Mouse (Mus musculus) embryonic facial prominence, embryonic 11.5 days (tissue): ENCODE measurements at regions not wholly inside any gene's neighbourhood (a gene's known extent, or its start where the extent isn't known, plus 50 kb on each side); places are given as distances from the start of the nearest gene placed in this dataset.

Experiments
- ATAC-seq: fragments of 200-750 bp; cut with Nextera tagmentation; replicated peaks from 2 replicates; pipeline ENCODE4 v1.8.0; 2017; ENCODE audit warnings: low read depth; ENCODE audit not compliant: insufficient number of reproducible peaks, low FRiP score, low TSS enrichment
- DNase-seq: peaks from one replicate; pipeline ENCODE4 v3.0.0-alpha.2; 2015; ENCODE audit warnings: low spot score
- H3K27ac ChIP-seq: fragments of 300-500 bp; sonication (generic); replicated peaks from 2 replicates; pipeline ENCODE4 v1.5.1; 2014; ENCODE audit warnings: mild to moderate bottlenecking, low read depth, low read length, control low read depth
- H3K27me3 ChIP-seq: fragments of 300-500 bp; sonication (generic); 2 replicates; pipeline ENCODE4 v1.6.1; 2014; ENCODE audit warnings: mild to moderate bottlenecking, low read length, moderate library complexity, mixed read lengths; ENCODE audit not compliant: control insufficient read depth, insufficient read depth
- H3K36me3 ChIP-seq: fragments of 300-500 bp; sonication (generic); replicated peaks from 2 replicates; pipeline ENCODE4 v1.6.1; 2014; ENCODE audit warnings: low read depth, mild to moderate bottlenecking, low read length, moderate library complexity, mixed read lengths; ENCODE audit not compliant: control insufficient read depth, insufficient read depth
- H3K4me1 ChIP-seq: fragments of 300-500 bp; sonication (generic); 2 replicates; pipeline ENCODE4 v1.6.1; 2014; ENCODE audit warnings: low read length, mixed read lengths; ENCODE audit not compliant: control insufficient read depth, insufficient read depth
- H3K4me2 ChIP-seq: fragments of 300-500 bp; sonication (generic); 2 replicates; pipeline ENCODE4 v1.6.1; 2014; ENCODE audit warnings: low read depth, mild to moderate bottlenecking, control low read depth, low read length, moderate library complexity
- H3K4me3 ChIP-seq: fragments of 300-500 bp; sonication (generic); 2 replicates; pipeline ENCODE4 v1.5.1; 2014; ENCODE audit warnings: low read depth, low read length, control low read depth
- H3K9ac ChIP-seq: fragments of 300-500 bp; sonication (generic); replicated peaks from 2 replicates; pipeline ENCODE4 v1.6.1; 2014; ENCODE audit warnings: mild to moderate bottlenecking, control low read depth, low read length
- H3K9me3 ChIP-seq: fragments of 300-500 bp; sonication (generic); replicated peaks from 2 replicates; pipeline ENCODE4 v1.6.1; 2016; ENCODE audit warnings: mild to moderate bottlenecking, low read length, inconsistent platforms, mixed read lengths; ENCODE audit not compliant: control insufficient read depth
- WGBS: fragments of 180-500 bp; shearing (Covaris S2); extraction: QIAGEN DNeasy Blood & Tissue Kit; methylation state at CpG from one replicate; pipeline ENCODE4 v1.1.7; 2014; 5-methylcytosine and 5-hydroxymethylcytosine counted together

GRCm38 (mm10) chr8:39695331-39695730 lies 979.5 kb upstream of the Adam24 start:
- no peak overlapping the region for H3K4me3 ChIP-seq
- H3K9me3 ChIP-seq, result no peaks in the 10 kb centered on the region
- no peak overlapping the region for H3K4me2 ChIP-seq
- no peaks in the 10 kb centered on the region for H3K4me1 ChIP-seq
- 69% methylated on average over 3 of the region's 3 CpGs for WGBS
- no peak overlapping the region for H3K27ac ChIP-seq
- H3K36me3 ChIP-seq, result no peaks in the 10 kb centered on the region
- ATAC-seq (no peak), DNase-seq (peak; percentile 2)
- H3K9ac ChIP-seq, result no peak overlapping the region
- no peaks in the 10 kb centered on the region for H3K27me3 ChIP-seq

- H3K27ac ChIP-seq, result no peak overlapping the region
- H3K27me3 ChIP-seq, result no peaks in the 10 kb centered on the region
- H3K9me3 ChIP-seq, result no peaks in the 10 kb centered on the region
- no peak overlapping the region for H3K4me2 ChIP-seq
- no peaks in the 10 kb centered on the region for H3K36me3 ChIP-seq
- WGBS, result 90% methylated on average over 1 of the region's 1 CpGs
- no peaks in the 10 kb centered on the region for H3K4me1 ChIP-seq
- no peak for ATAC-seq
- DNase-seq, result no peak
- H3K4me3 ChIP-seq, result no peak overlapping the region
- H3K9ac ChIP-seq, result no peak overlapping the region
Measured at GRCm38 (mm10) chr8:39705843-39706242, 969.0 kb upstream of the Adam24 start.

GRCm38 (mm10) chr8:39742377-39742776 lies 932.5 kb upstream of the Adam24 start:
- Histone ChIP-seq H3K4me3 (no peak overlapping the region), H3K4me2 (no peak overlapping the region), H3K36me3 (no peaks in the 10 kb centered on the region), H3K27ac (no peak overlapping the region), H3K27me3 (no peaks in the 10 kb centered on the region), H3K4me1 (no peaks in the 10 kb centered on the region), H3K9ac (no peak overlapping the region), H3K9me3 (no peaks in the 10 kb centered on the region)
- DNase-seq (no peak), ATAC-seq (no peak)

GRCm38 (mm10) chr8:39746225-39746624 lies 928.7 kb upstream of the Adam24 start:
- DNase-seq (peak; percentile 2), ATAC-seq (no peak)
- H3K27me3 ChIP-seq, result no peaks in the 10 kb centered on the region
- H3K4me1 ChIP-seq, result no peaks in the 10 kb centered on the region
- WGBS, result 77% methylated on average over 5 of the region's 5 CpGs
- H3K4me3 ChIP-seq, result no peak overlapping the region
- H3K9me3 ChIP-seq, result no peaks in the 10 kb centered on the region
- H3K4me2 ChIP-seq, result no peak overlapping the region
- no peaks in the 10 kb centered on the region for H3K36me3 ChIP-seq
- H3K9ac ChIP-seq, result no peak overlapping the region
- no peak overlapping the region for H3K27ac ChIP-seq

GRCm38 (mm10) chr8:39759905-39760304 lies 915.0 kb upstream of the Adam24 start:
- Histone ChIP-seq H3K4me3 (no peak overlapping the region), H3K4me1 (no peaks in the 10 kb centered on the region), H3K27me3 (no peaks in the 10 kb centered on the region), H3K9me3 (no peaks in the 10 kb centered on the region), H3K9ac (no peak overlapping the region), H3K4me2 (no peak overlapping the region), H3K36me3 (no peaks in the 10 kb centered on the region), H3K27ac (no peak overlapping the region)
- ATAC-seq (no peak), DNase-seq (no peak)

GRCm38 (mm10) chr8:39779449-39779848 lies 895.4 kb upstream of the Adam24 start:
- H3K4me3 ChIP-seq, result no peak overlapping the region
- 81% methylated on average over 6 of the region's 6 CpGs for WGBS

GRCm38 (mm10) chr8:39780169-39780568 lies 894.7 kb upstream of the Adam24 start:
- Histone ChIP-seq H3K27me3 (no peaks in the 10 kb centered on the region), H3K4me2 (no peak overlapping the region), H3K9ac (no peak overlapping the region), H3K9me3 (no peaks in the 10 kb centered on the region), H3K27ac (no peak overlapping the region), H3K36me3 (no peaks in the 10 kb centered on the region), H3K4me1 (no peaks in the 10 kb centered on the region), H3K4me3 (no peak overlapping the region)
- DNase-seq (no peak), ATAC-seq (no peak)
- WGBS, result 82% methylated on average over 4 of the region's 4 CpGs

More at GRCm38 (mm10) chr8:39779449-39779848, 895.4 kb upstream of the Adam24 start:
- no peaks in the 10 kb centered on the region for H3K36me3 ChIP-seq
- no peaks in the 10 kb centered on the region for H3K27me3 ChIP-seq
- H3K9ac ChIP-seq, result no peak overlapping the region
- DNase-seq (no peak), ATAC-seq (no peak)
- no peaks in the 10 kb centered on the region for H3K9me3 ChIP-seq
- H3K27ac ChIP-seq, result no peak overlapping the region
- no peaks in the 10 kb centered on the region for H3K4me1 ChIP-seq
- no peak overlapping the region for H3K4me2 ChIP-seq

- no peaks in the 10 kb centered on the region for H3K9me3 ChIP-seq
- DNase-seq, result no peak
- 87% methylated on average over 3 of the region's 3 CpGs for WGBS
Measured at GRCm38 (mm10) chr8:39781424-39782161, 893.3 kb upstream of the Adam24 start.

More at GRCm38 (mm10) chr8:39781424-39782161, 893.3 kb upstream of the Adam24 start:
- no peak overlapping the region for H3K4me3 ChIP-seq
- H3K9ac ChIP-seq, result no peak overlapping the region
- no peak overlapping the region for H3K27ac ChIP-seq
- H3K4me1 ChIP-seq, result no peaks in the 10 kb centered on the region
- no peak for ATAC-seq
- H3K36me3 ChIP-seq, result no peaks in the 10 kb centered on the region
- H3K4me2 ChIP-seq, result no peak overlapping the region
- H3K27me3 ChIP-seq, result no peaks in the 10 kb centered on the region
